Mouse (Mus musculus): ENCODE measurements around the gene Adgra3.

The Adgra3 gene

DNA sequence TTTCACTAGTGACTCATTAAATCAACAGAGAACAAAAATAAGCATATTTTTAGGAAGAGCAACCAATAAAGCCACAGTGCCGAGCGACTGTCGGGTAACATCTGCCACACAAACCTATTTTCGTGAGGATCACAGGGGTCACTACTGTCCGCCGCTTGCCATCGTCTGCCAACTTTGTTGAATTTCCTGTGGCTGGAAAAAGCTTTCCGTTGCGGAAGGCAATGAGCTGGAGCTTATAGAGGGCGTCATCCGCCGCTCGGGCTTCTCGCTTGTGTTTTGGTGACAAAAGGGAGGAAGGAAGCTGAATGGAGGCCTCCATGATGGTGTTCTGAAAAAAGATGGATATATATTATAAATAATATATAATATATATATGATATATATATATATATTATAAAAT is 79.6 kb downstream of the Adgra3 start:
- no peak for DNase-seq (ENCODE audit: extremely low spot score, low read depth, low spot score)

DNA sequence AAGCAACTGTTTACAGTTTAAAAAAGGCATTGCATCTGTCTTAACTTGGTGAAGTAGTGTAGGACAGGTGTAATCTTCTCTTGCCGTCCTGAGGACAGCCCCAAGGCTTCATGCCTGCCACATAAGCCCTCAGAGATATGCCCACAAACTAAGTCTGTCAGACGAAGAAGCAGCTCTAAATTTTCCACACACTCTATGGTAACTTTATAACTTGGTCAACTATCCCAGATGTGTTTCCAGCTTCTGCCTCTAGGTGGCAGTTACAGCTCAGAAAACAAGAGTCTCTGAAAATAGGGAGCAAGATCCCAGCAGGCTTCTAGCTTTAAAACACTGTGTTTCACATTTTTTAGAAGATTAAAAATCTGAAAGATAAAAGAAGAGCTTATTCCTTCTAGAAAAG is 82.8 kb downstream of the Adgra3 start:
- DNase-seq (ENCODE audit: extremely low spot score, low read depth, low spot score), result peak; percentile 39

DNA sequence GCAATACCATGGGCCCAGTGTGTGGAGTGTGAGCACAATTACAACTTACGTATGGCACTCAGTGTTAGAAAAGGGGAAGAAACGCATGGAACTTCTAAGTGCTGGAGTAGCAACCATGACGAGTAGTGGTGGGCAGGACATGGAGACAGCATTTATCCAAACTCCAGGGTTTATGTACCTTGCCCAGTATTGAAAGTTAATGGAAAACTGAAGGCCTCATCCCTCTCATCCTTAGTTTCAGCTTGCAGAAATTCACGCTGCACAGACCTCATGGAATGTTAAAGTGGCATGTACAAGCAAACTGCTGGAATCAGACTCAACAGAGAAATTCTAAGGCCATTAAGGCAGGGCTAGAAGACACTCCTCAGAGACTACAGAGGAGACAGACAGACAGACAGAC is 84.6 kb downstream of the Adgra3 start:
- no peak for DNase-seq (ENCODE audit: extremely low spot score, low read depth, low spot score)

DNA sequence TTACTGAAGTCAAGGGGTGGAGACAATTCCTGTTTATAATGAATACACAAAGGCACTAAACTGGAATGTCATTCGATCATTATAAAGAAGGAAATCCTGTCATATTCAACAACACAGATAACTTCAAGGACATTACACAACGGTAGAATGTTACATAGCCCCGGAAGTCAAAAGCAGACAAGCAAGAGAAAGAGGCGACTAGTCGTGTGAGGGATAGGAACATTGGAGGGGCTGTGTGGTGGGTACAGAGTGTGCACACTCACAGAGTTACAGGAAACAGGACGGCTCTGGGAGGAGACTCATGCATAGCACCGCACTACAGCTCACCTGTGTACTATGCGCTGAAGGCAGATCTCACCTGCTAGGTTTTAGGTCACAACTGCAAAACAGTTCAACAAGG is 89.1 kb downstream of the Adgra3 start:
- no peak for DNase-seq (ENCODE audit: extremely low spot score, low read depth, low spot score)

DNA sequence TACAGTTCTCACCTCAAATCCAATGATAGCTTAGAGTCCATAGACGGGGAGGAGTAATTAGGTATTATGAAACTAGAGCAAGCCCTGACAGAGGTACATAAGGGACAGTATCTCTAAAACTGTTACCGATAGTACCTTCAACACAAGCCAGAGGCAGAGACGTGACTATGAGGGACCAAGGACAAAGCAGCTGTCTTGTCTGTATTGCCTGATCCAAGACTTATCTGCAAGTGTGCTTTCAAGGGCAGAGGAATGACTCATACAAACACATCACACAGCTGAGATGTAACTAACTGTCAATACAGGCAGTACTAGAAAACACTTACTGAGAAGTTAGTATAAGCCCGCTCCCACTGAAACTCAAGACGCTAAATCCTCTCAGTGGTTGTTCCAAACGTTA is 91.1 kb downstream of the Adgra3 start:
- no peak for DNase-seq (ENCODE audit: extremely low spot score, low read depth, low spot score)

DNA sequence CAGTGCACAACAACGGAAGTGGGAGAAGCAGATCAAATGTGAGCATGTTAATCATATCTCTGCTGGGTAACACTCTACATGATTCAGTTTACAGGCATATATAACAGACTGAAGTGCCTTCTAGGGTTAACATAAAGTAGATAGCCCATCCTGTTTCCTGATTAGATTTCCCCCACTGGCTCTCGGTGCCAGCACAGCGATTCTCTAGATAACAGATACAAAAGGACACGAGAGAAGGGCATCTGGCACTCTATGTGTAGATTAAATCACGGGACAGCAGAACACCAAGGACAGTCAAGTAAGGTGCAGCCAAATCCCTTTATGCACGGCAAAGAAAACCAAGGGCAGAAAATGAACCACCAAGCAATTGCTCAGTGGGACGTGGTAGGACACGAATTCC is 93.0 kb downstream of the Adgra3 start:
- no peak for DNase-seq (ENCODE audit: extremely low spot score, low read depth, low spot score)

DNA sequence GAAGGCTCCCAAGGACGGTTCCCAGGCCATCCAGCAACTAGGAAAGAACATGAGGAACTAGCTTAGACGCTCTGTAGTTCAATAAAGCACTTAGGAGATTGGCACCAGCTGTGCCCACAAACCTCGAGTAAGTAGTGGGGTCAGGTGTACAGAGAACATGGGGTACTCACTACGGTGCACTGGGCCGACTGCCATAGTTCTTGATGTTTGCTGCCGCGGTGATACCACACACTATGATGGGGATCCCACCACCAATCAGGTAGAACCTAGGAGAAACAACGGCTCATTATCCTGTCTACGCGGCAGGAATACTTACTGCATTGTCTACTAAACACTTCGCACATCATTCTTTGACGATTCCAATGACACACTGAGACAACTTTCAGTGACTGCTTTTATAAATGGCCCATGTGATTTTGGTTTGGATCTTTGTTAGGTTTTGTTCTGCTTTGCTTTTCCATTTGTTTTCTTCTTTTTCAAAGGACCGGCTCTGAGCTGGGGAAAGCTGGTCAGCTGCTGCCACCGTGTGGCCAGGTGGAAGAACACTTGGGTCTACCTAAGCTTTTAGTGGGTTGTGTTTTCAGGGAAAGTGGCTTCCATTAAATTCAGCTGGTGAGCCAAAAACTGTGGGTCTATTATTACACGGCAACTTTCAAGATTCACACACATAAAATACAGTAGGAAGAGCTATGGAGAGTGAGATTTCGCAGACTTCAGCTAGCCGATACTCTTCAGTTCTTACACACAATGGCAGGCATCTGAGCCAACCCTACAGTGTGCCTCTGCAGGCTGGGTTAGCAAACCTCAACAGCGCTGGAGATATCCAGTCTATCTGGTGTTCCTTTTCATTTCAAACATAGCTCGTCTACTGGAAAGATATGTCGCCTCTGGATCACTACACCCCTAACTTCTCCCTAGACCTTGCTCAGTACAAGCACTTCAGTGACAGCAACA is 97.1 kb downstream of the Adgra3 start:
- no peak for DNase-seq (ENCODE audit: extremely low spot score, low read depth, low spot score)

DNA sequence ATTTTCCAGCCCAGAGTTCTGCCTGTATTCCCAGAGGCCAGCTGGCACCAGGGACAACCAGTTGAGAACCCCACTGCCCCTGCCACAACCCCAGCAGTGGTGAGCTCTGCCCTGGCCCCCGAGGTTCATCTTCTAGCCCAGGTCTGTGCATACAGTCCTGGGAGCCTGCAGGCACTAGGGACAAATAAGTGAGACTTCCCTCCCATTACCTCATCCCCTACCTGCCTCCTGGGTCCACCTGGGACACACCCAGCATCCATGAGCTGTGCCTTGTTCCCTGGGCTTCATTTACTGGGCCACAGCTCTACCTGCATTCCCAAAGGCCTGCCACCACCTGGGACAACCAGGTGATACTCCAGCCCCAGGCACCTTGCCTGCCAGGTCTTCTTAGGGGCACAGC is 122.5 kb downstream of the Adgra3 start:
- no peak for DNase-seq (ENCODE audit: extremely low spot score, low read depth, low spot score)

DNA sequence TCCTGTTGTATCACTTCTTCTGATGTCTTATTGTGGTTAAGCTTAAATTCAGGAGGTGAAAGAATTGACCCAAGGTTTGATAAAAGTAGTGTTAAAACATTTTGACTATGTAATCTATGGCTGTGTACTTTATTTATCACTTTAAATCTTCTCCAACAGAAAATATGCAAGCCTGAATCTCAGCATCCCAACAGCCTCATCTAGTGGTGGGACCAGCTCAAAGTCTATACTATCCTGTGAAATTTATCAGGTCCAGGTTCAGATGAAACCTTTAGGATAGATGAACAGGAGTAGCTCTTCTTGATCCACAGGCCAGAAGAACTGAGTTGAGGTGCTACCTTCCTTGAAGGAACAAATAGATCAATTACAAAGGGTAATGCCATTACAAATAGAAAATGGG is 134.1 kb downstream of the Adgra3 start:
- DNase-seq (ENCODE audit: extremely low spot score, low read depth, low spot score), result no peak

DNA sequence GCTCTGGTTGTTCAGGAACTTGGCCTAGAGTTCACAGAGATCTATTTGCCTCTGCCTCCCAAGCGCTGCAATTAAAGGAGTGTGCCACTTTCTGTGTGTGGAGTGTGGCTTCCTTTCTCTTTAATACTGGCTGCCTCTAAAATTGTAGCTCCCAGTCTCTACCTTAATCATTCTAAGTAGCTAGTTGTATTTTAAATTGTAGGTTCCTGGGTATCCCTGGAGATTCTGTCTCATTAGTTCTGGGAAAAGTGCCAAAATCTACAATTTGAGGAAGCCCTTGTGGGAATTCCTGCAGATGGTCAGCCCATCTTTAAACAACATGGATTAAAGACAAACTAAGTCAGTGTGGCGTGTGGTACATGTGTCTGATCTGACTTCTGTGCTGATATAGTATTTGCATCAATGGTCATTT is 143.1 kb downstream of the Adgra3 start:
- no peak for DNase-seq (ENCODE audit: extremely low spot score, low read depth, low spot score)
